Mouse (Mus musculus): ENCODE results near the gene Osbp. TPM values are rescaled to one million over a fixed set of nuclear protein-coding genes. Genes with fewer than 3 reads are reported as not detected.
"Not testable (repeated sequence)": the region's sequence is repeated elsewhere in the genome, so short reads cannot be mapped to it uniquely, and the experiment has no call there.

Osbp gene
- total RNA-seq (2014; rRNA removed; ENCODE audit: low replicate concordance) (32.7 and 43.2 TPM in 2 replicates), polyA plus RNA-seq (2015; fragmentation: Nextera tagmentation; extraction: Ambion mirVana) (4.7 and 5.1 TPM in 2 replicates)

- Histone ChIP-seq H3K4me1 (ENCODE audit: control insufficient read depth, insufficient read depth) (peaks cover 32% of the 10 kb centered on the region), H3K9me3 (replicated peaks; ENCODE audit: control insufficient read depth, low read length) (no peaks in the 10 kb centered on the region), H3K4me2 (ENCODE audit: low read depth, low read length) (peak within 1 kb of the TSS; percentile 87), H3K9ac (replicated peaks; ENCODE audit: low read depth, low read length) (peak within 1 kb of the TSS; percentile 95), H3K27me3 (ENCODE audit: control insufficient read depth, insufficient read depth, low read length) (no peaks in the 10 kb centered on the region), H3K4me3 (ENCODE audit: low read depth, low read length) (peak within 1 kb of the TSS; percentile 67), H3K36me3 (replicated peaks; ENCODE audit: control insufficient read depth, insufficient read depth, low read length) (no peaks in the 10 kb centered on the region), H3K27ac (ENCODE audit: low read depth) (peak within 1 kb of the TSS; percentile 94)
- ATAC-seq (ENCODE audit: insufficient read depth, low read depth) (peak; percentile 92), DNase-seq (ENCODE audit: low spot score) (peak; percentile 100)
- TF ChIP-seq CTCF (IDR thresholded peaks at IDR 0.05; ENCODE audit: low read depth), result no peak
- TF ChIP-seq EP300 (IDR thresholded peaks at IDR 0.05; ENCODE audit: low read depth), result no peak; the same call in none of the 2 replicates
- WGBS, result under 1% methylated on average over 59 of the region's 59 CpGs
Measured at GRCm38 (mm10) chr19:11965023-11965942, at the start of gene Osbp. TSS of gene Osbp (plus strand) at chr19:11965941.

GRCm38 (mm10) chr19:11922068-11922467 lies 43.7 kb upstream of the Osbp start:
- H3K27me3 ChIP-seq (ENCODE audit: control insufficient read depth, insufficient read depth, low read length), result no peaks in the 10 kb centered on the region
- WGBS, result 86% methylated on average over 1 of the region's 1 CpGs

GRCm38 (mm10) chr19:11922515-11922914 lies 43.2 kb upstream of the Osbp start:
- not testable (repeated sequence) for H3K4me2 ChIP-seq (ENCODE audit: low read depth, low read length); H3K9ac ChIP-seq (replicated peaks; ENCODE audit: low read depth, low read length); ATAC-seq (ENCODE audit: insufficient read depth, low read depth); DNase-seq (ENCODE audit: low spot score); H3K4me3 ChIP-seq (ENCODE audit: low read depth, low read length); H3K4me1 ChIP-seq (ENCODE audit: control insufficient read depth, insufficient read depth); H3K27ac ChIP-seq (ENCODE audit: low read depth); H3K9me3 ChIP-seq (replicated peaks; ENCODE audit: control insufficient read depth, low read length); H3K27me3 ChIP-seq (ENCODE audit: control insufficient read depth, insufficient read depth, low read length)
- 91% methylated on average over 2 of the region's 2 CpGs for WGBS
- H3K36me3 ChIP-seq (replicated peaks; ENCODE audit: control insufficient read depth, insufficient read depth, low read length), result peaks cover 73% of the 10 kb centered on the region

More at GRCm38 (mm10) chr19:11922068-11922467, 43.7 kb upstream of the Osbp start:
- DNase-seq (ENCODE audit: low spot score), result no peak
- Histone ChIP-seq H3K27ac (ENCODE audit: low read depth) (no peak overlapping the region), H3K9ac (replicated peaks; ENCODE audit: low read depth, low read length) (no peak overlapping the region), H3K4me2 (ENCODE audit: low read depth, low read length) (no peak overlapping the region), H3K4me3 (ENCODE audit: low read depth, low read length) (no peak overlapping the region), H3K4me1 (ENCODE audit: control insufficient read depth, insufficient read depth) (peaks cover 5% of the 10 kb centered on the region; the same call in 1 of the 2 replicates), H3K36me3 (replicated peaks; ENCODE audit: control insufficient read depth, insufficient read depth, low read length) (peaks cover 70% of the 10 kb centered on the region), H3K9me3 (replicated peaks; ENCODE audit: control insufficient read depth, low read length) (no peaks in the 10 kb centered on the region)
- ATAC-seq (ENCODE audit: insufficient read depth, low read depth), result no peak
- no peak for TF ChIP-seq EP300 (IDR thresholded peaks at IDR 0.05; ENCODE audit: low read depth)
- TF ChIP-seq CTCF (IDR thresholded peaks at IDR 0.05; ENCODE audit: low read depth), result no peak

- no peak overlapping the region for H3K27ac ChIP-seq (ENCODE audit: low read depth)
- ATAC-seq (ENCODE audit: insufficient read depth, low read depth) (no peak), DNase-seq (ENCODE audit: low spot score) (no peak)
- 85% methylated on average over 2 of the region's 2 CpGs for WGBS
- no peak overlapping the region for H3K9ac ChIP-seq (replicated peaks; ENCODE audit: low read depth, low read length)
- no peaks in the 10 kb centered on the region for H3K9me3 ChIP-seq (replicated peaks; ENCODE audit: control insufficient read depth, low read length)
- H3K4me2 ChIP-seq (ENCODE audit: low read depth, low read length), result no peak overlapping the region
- no peak overlapping the region for H3K4me3 ChIP-seq (ENCODE audit: low read depth, low read length)
- no peaks in the 10 kb centered on the region for H3K27me3 ChIP-seq (ENCODE audit: control insufficient read depth, insufficient read depth, low read length)
- TF ChIP-seq CTCF (IDR thresholded peaks at IDR 0.05; ENCODE audit: low read depth), result no peak
- TF ChIP-seq EP300 (IDR thresholded peaks at IDR 0.05; ENCODE audit: low read depth), result no peak
- H3K4me1 ChIP-seq (ENCODE audit: control insufficient read depth, insufficient read depth), result no peaks in the 10 kb centered on the region
- H3K36me3 ChIP-seq (replicated peaks; ENCODE audit: control insufficient read depth, insufficient read depth, low read length), result peaks cover 89% of the 10 kb centered on the region
Measured at GRCm38 (mm10) chr19:11926380-11926779, 39.4 kb upstream of the Osbp start.

- no peak for TF ChIP-seq EP300 (IDR thresholded peaks at IDR 0.05; ENCODE audit: low read depth)
- no peak for TF ChIP-seq CTCF (IDR thresholded peaks at IDR 0.05; ENCODE audit: low read depth)
- Histone ChIP-seq H3K36me3 (replicated peaks; ENCODE audit: control insufficient read depth, insufficient read depth, low read length) (peaks cover 89% of the 10 kb centered on the region), H3K9ac (replicated peaks; ENCODE audit: low read depth, low read length) (no peak overlapping the region), H3K4me3 (ENCODE audit: low read depth, low read length) (no peak overlapping the region), H3K27me3 (ENCODE audit: control insufficient read depth, insufficient read depth, low read length) (no peaks in the 10 kb centered on the region), H3K9me3 (replicated peaks; ENCODE audit: control insufficient read depth, low read length) (no peaks in the 10 kb centered on the region), H3K27ac (ENCODE audit: low read depth) (no peak overlapping the region), H3K4me1 (ENCODE audit: control insufficient read depth, insufficient read depth) (no peaks in the 10 kb centered on the region), H3K4me2 (ENCODE audit: low read depth, low read length) (no peak overlapping the region)
- ATAC-seq (ENCODE audit: insufficient read depth, low read depth) (no peak), DNase-seq (ENCODE audit: low spot score) (no peak)
- 86% methylated on average over 4 of the region's 4 CpGs for WGBS
Measured at GRCm38 (mm10) chr19:11928025-11928748, 37.6 kb upstream of the Osbp start.

- H3K4me2 ChIP-seq (ENCODE audit: low read depth, low read length); H3K27me3 ChIP-seq (ENCODE audit: control insufficient read depth, insufficient read depth, low read length); H3K4me1 ChIP-seq (ENCODE audit: control insufficient read depth, insufficient read depth); H3K4me3 ChIP-seq (ENCODE audit: low read depth, low read length); DNase-seq (ENCODE audit: low spot score); ATAC-seq (ENCODE audit: insufficient read depth, low read depth); H3K9ac ChIP-seq (replicated peaks; ENCODE audit: low read depth, low read length); H3K27ac ChIP-seq (ENCODE audit: low read depth); H3K9me3 ChIP-seq (replicated peaks; ENCODE audit: control insufficient read depth, low read length): not testable (repeated sequence)
- WGBS, result 96% methylated on average over 9 of the region's 9 CpGs
- peaks cover 40% of the 10 kb centered on the region for H3K36me3 ChIP-seq (replicated peaks; ENCODE audit: control insufficient read depth, insufficient read depth, low read length)
Measured at GRCm38 (mm10) chr19:11946460-11946859, 19.3 kb upstream of the Osbp start.
